Mouse (Mus musculus) hindlimb bud, embryonic 11.5 days (tissue): ENCODE data around the gene Eif2b4.
"Not testable (repeated sequence)": the region's sequence is repeated elsewhere in the genome, so short reads cannot be mapped to it uniquely, and the experiment has no call there.

ENCODE experiments used
- DNase-seq: peaks from one replicate; pipeline ENCODE4 v3.0.0-alpha.2; 2012; ENCODE audit warnings: low read depth, low spot score; ENCODE audit errors: extremely low spot score

Gene Eif2b4

GRCm38 (mm10) chr5:31192939-31193630, at the start of gene Eif2b4, which contains the start of gene Snx17:
Eif2b4 (minus strand) TSS chr5:31193430.
Snx17 (plus strand) TSS chr5:31193227.
- peak; percentile 94 for DNase-seq

GRCm38 (mm10) chr5:31242191-31242590, 49.0 kb upstream of the Eif2b4 start:
- no peak for DNase-seq

- no peak for DNase-seq
These were observed 48.3 kb upstream of the Eif2b4 start for GRCm38 (mm10) chr5:31241522-31242034.

GRCm38 (mm10) chr5:31240637-31241521, 47.6 kb upstream of the Eif2b4 start, which contains the start of the genes Nrbp1 and Gm9970:
Nrbp1 (plus strand) TSS chr5:31240864.
Gm9970 (minus strand) TSS chr5:31241232.
- DNase-seq: no peak

GRCm38 (mm10) chr5:31226641-31227040, 33.4 kb upstream of the Eif2b4 start:
- no peak for DNase-seq

GRCm38 (mm10) chr5:31222696-31223095, 29.5 kb upstream of the Eif2b4 start:
- no peak for DNase-seq

- no peak for DNase-seq
These were observed 28.2 kb upstream of the Eif2b4 start for GRCm38 (mm10) chr5:31221304-31221945.

GRCm38 (mm10) chr5:31220448-31221303, 27.4 kb upstream of the Eif2b4 start, which contains the start of gene Ppm1g:
Ppm1g (minus strand) TSS chr5:31220687.
- DNase-seq: no peak

GRCm38 (mm10) chr5:31219911-31220447, 26.7 kb upstream of the Eif2b4 start:
- DNase-seq: no peak

- no peak for DNase-seq
These were observed 26.2 kb upstream of the Eif2b4 start for GRCm38 (mm10) chr5:31219474-31219873.

- no peak for DNase-seq
These were observed 25.8 kb upstream of the Eif2b4 start for GRCm38 (mm10) chr5:31219070-31219469.

- no peak for DNase-seq
These were observed 25.1 kb upstream of the Eif2b4 start for GRCm38 (mm10) chr5:31218294-31218693.

- not testable (repeated sequence) for DNase-seq
These were observed 23.3 kb upstream of the Eif2b4 start for GRCm38 (mm10) chr5:31216554-31216953.

- DNase-seq: no peak
These were observed 11.2 kb upstream of the Eif2b4 start for GRCm38 (mm10) chr5:31204421-31204820.

GRCm38 (mm10) chr5:31203866-31204265, 10.6 kb upstream of the Eif2b4 start:
- no peak for DNase-seq

- DNase-seq: no peak
These were observed 9.7 kb upstream of the Eif2b4 start for GRCm38 (mm10) chr5:31202933-31203332.

GRCm38 (mm10) chr5:31201742-31202590, 8.7 kb upstream of the Eif2b4 start, which contains the start of gene Zfp513:
Zfp513 (minus strand) TSS chr5:31202303.
- peak; percentile 96 for DNase-seq

- DNase-seq: no peak
These were observed 8.0 kb upstream of the Eif2b4 start for GRCm38 (mm10) chr5:31201042-31201741.
